8 mouse cellular contexts compared by ENCODE assay signal in genomic region chr1:172201967-172202880, GRCm38 (mm10). TPM values are rescaled to one million over a fixed set of nuclear protein-coding genes. Genes with fewer than 3 reads are reported as not detected.
DNase-seq lines count a peak whose midpoint lies in the region; ATAC-seq and TF ChIP-seq lines count a peak whose summit lies in the region.

No protein-coding gene starts in this region.

- H3K4me3 ChIP-seq in left cerebral cortex, adult 2 months: peak overlapping the region; percentile 33
- peak overlapping the region; percentile 15 for H3K4me3 ChIP-seq in forebrain, embryonic 16.5 days (replicated peaks; ENCODE audit: low read length)
- H3K4me3 ChIP-seq in midbrain, embryonic 10.5 days: peak overlapping the region; percentile 85

- H3K27me3 ChIP-seq in forebrain, embryonic 16.5 days (replicated peaks; ENCODE audit: control insufficient read depth, insufficient read depth, low read length): no peaks in the 10 kb centered on the region
- H3K27me3 ChIP-seq in midbrain, embryonic 10.5 days (ENCODE audit: low read depth, poor library complexity, severe bottlenecking): no peaks in the 10 kb centered on the region

- 5% methylated on average over 14 of the region's 14 CpGs for WGBS in forebrain, embryonic 16.5 days
- WGBS in midbrain, embryonic 10.5 days: 7% methylated on average over 14 of the region's 14 CpGs

- no peak for DNase-seq in left cerebral cortex, adult 2 months (ENCODE audit: extremely low spot score in 1 of 2, low spot score in 2 of 2)
- DNase-seq in left cerebral cortex, adult 9 months (ENCODE audit: low spot score in 2 of 2): no peak
- peak; percentile 93 for DNase-seq in cerebellum, adult 9-11 months
- peak; percentile 81 for DNase-seq in midbrain, embryonic 10.5 days (ENCODE audit: low spot score)
- DNase-seq in thymus, postnatal 0 days (ENCODE audit: low spot score): no peak
- no peak for DNase-seq in gastrocnemius, postnatal 25 days

- peaks cover 3% of the 10 kb centered on the region; the same call in 1 of the 2 replicates for H3K36me3 ChIP-seq in forebrain, embryonic 16.5 days (ENCODE audit: control insufficient read depth, insufficient read depth)
- peaks cover 46% of the 10 kb centered on the region for H3K36me3 ChIP-seq in midbrain, embryonic 10.5 days

- no peak for TF ChIP-seq CTCF in left cerebral cortex, adult 2 months (IDR thresholded peaks at IDR 0.05)

- H3K27ac ChIP-seq in left cerebral cortex, adult 2 months: peak overlapping the region; percentile 91
- H3K27ac ChIP-seq in forebrain, embryonic 16.5 days (ENCODE audit: low read length): peak overlapping the region; percentile 99
- peak overlapping the region; percentile 96 for H3K27ac ChIP-seq in midbrain, embryonic 10.5 days (replicated peaks)

- peaks cover 65% of the 10 kb centered on the region for H3K4me1 ChIP-seq in forebrain, embryonic 16.5 days (replicated peaks; ENCODE audit: control insufficient read depth, insufficient read depth, low read length)
- peaks cover 75% of the 10 kb centered on the region for H3K4me1 ChIP-seq in midbrain, embryonic 10.5 days

- ATAC-seq in forebrain, embryonic 16.5 days: no peak
- no peak for ATAC-seq in erythroblast, adult 5-6 weeks (replicated peaks; ENCODE audit: low FRiP score, poor library complexity, severe bottlenecking)

- peak overlapping the region; percentile 46 for H3K9ac ChIP-seq in forebrain, embryonic 16.5 days (replicated peaks; ENCODE audit: low read depth, low read length)

- no peaks in the 10 kb centered on the region for H3K9me3 ChIP-seq in forebrain, embryonic 16.5 days (ENCODE audit: control insufficient read depth, low read length)
- no peaks in the 10 kb centered on the region for H3K9me3 ChIP-seq in midbrain, embryonic 10.5 days (replicated peaks)

- intact Hi-C loops in left cerebral cortex, adult 2 months (cut with DNase I): no loop called here

- peak overlapping the region; percentile 95 for H3K4me2 ChIP-seq in forebrain, embryonic 16.5 days (ENCODE audit: low read length)

RNA-seq across cellular contexts. Expression of gene Pea15a, which starts 4.4 kb away (rescaled TPM):
- 100 to 1,000 TPM; 387 to 422 TPM for total RNA-seq in left cerebral cortex, adult 2 months (2021)
- polyA plus RNA-seq in forebrain, embryonic 16.5 days (2015; fragmentation: Nextera tagmentation; extraction: Ambion mirVana): 472 and 511 TPM in 2 replicates
- 340 and 410 TPM in 2 replicates for polyA plus RNA-seq in midbrain, embryonic 10.5 days (2016; fragmentation: Nextera tagmentation; extraction: Ambion mirVana)
- 31.1 and 32.8 TPM in 2 replicates for polyA plus RNA-seq in thymus, postnatal 0 days (2015; fragmentation: Nextera tagmentation; extraction: Ambion mirVana)
- total RNA-seq in gastrocnemius, postnatal 25 days (2021): 10 to 100 TPM; 32.6 to 33.3 TPM
- 2.5 and 3.1 TPM in 2 replicates for total RNA-seq in erythroblast, adult 5-6 weeks (2015; ENCODE audit: low replicate concordance)
- total RNA-seq in erythroblast, adult 5-6 weeks (2017; ENCODE audit: low replicate concordance): 2.6 and 5.4 TPM in 2 replicates

RNA-seq across cellular contexts. Expression of gene Casq1, which starts 17.4 kb away (rescaled TPM):
- total RNA-seq in left cerebral cortex, adult 2 months (2021): under 1 TPM in 1 of 2 experiments, not detected in 1; 0.48 TPM
- polyA plus RNA-seq in forebrain, embryonic 16.5 days (2015; fragmentation: Nextera tagmentation; extraction: Ambion mirVana): 4.7 and 7.2 TPM in 2 replicates
- 1.3 and 1.8 TPM in 2 replicates for polyA plus RNA-seq in midbrain, embryonic 10.5 days (2016; fragmentation: Nextera tagmentation; extraction: Ambion mirVana)
- 1.4 and 2.0 TPM in 2 replicates for polyA plus RNA-seq in thymus, postnatal 0 days (2015; fragmentation: Nextera tagmentation; extraction: Ambion mirVana)
- 1,000 to 10,000 TPM; 5,450 to 5,866 TPM for total RNA-seq in gastrocnemius, postnatal 25 days (2021)
- not detected in 2 replicates for total RNA-seq in erythroblast, adult 5-6 weeks (2015; ENCODE audit: low replicate concordance)
- total RNA-seq in erythroblast, adult 5-6 weeks (2017; ENCODE audit: low replicate concordance): not detected in 2 replicates

RNA-seq across cellular contexts. Expression of gene Dcaf8, which starts 54.3 kb away (rescaled TPM):
- 100 to 1,000 TPM; 115 to 121 TPM for total RNA-seq in left cerebral cortex, adult 2 months (2021)
- 106 and 107 TPM in 2 replicates for polyA plus RNA-seq in forebrain, embryonic 16.5 days (2015; fragmentation: Nextera tagmentation; extraction: Ambion mirVana)
- 124 and 138 TPM in 2 replicates for polyA plus RNA-seq in midbrain, embryonic 10.5 days (2016; fragmentation: Nextera tagmentation; extraction: Ambion mirVana)
- polyA plus RNA-seq in thymus, postnatal 0 days (2015; fragmentation: Nextera tagmentation; extraction: Ambion mirVana): 93.2 and 103 TPM in 2 replicates
- 100 to 1,000 TPM; 131 to 159 TPM for total RNA-seq in gastrocnemius, postnatal 25 days (2021)
- 226 and 232 TPM in 2 replicates for total RNA-seq in erythroblast, adult 5-6 weeks (2015; ENCODE audit: low replicate concordance)
- 600 and 738 TPM in 2 replicates for total RNA-seq in erythroblast, adult 5-6 weeks (2017; ENCODE audit: low replicate concordance)

RNA-seq across cellular contexts. Expression of gene Atp1a4, which starts 56.0 kb away (rescaled TPM):
- not detected for total RNA-seq in left cerebral cortex, adult 2 months (2021)
- polyA plus RNA-seq in forebrain, embryonic 16.5 days (2015; fragmentation: Nextera tagmentation; extraction: Ambion mirVana): 0.11 TPM in 1 of 2 replicates, not detected in the other
- polyA plus RNA-seq in midbrain, embryonic 10.5 days (2016; fragmentation: Nextera tagmentation; extraction: Ambion mirVana): not detected in 2 replicates
- polyA plus RNA-seq in thymus, postnatal 0 days (2015; fragmentation: Nextera tagmentation; extraction: Ambion mirVana): not detected in 2 replicates
- total RNA-seq in gastrocnemius, postnatal 25 days (2021): under 1 TPM; 0.59 to 0.88 TPM
- not detected in 2 replicates for total RNA-seq in erythroblast, adult 5-6 weeks (2015; ENCODE audit: low replicate concordance)
- not detected in 2 replicates for total RNA-seq in erythroblast, adult 5-6 weeks (2017; ENCODE audit: low replicate concordance)

RNA-seq across cellular contexts. Expression of gene Igsf8, which starts 59.2 kb away (rescaled TPM):
- 100 to 1,000 TPM; 257 to 260 TPM for total RNA-seq in left cerebral cortex, adult 2 months (2021)
- polyA plus RNA-seq in forebrain, embryonic 16.5 days (2015; fragmentation: Nextera tagmentation; extraction: Ambion mirVana): 136 and 152 TPM in 2 replicates
- polyA plus RNA-seq in midbrain, embryonic 10.5 days (2016; fragmentation: Nextera tagmentation; extraction: Ambion mirVana): 50.2 and 62.4 TPM in 2 replicates
- 24.2 and 28.4 TPM in 2 replicates for polyA plus RNA-seq in thymus, postnatal 0 days (2015; fragmentation: Nextera tagmentation; extraction: Ambion mirVana)
- 10 to 100 TPM in 1 of 2 experiments, 1 to 10 TPM in 1; 9.2 to 10.7 TPM for total RNA-seq in gastrocnemius, postnatal 25 days (2021)
- 1.3 and 6.7 TPM in 2 replicates for total RNA-seq in erythroblast, adult 5-6 weeks (2015; ENCODE audit: low replicate concordance)
- 2.0 and 3.1 TPM in 2 replicates for total RNA-seq in erythroblast, adult 5-6 weeks (2017; ENCODE audit: low replicate concordance)

Comparison
In these comparisons a context has a peak if more than half of its experiments do, and no peak if none do; other contexts are left out.
1. DNase-seq: peak in cerebellum, adult 9-11 months (single experiment) and midbrain, embryonic 10.5 days (single experiment); none in left cerebral cortex, adult 2 months (0 of 2), left cerebral cortex, adult 9 months (0 of 2), thymus, postnatal 0 days (single experiment) and gastrocnemius, postnatal 25 days (single experiment).
2. H3K4me3 ChIP-seq: peak in every context shown above with its lines; median percentile 85 in midbrain, embryonic 10.5 days; 33 in left cerebral cortex, adult 2 months; 15 in forebrain, embryonic 16.5 days.
3. RNA of gene Pea15a, which starts 4.4 kb away (total RNA-seq): 387 to 422 TPM in left cerebral cortex, adult 2 months; 32.6 to 33.3 TPM in gastrocnemius, postnatal 25 days and 2.5 to 5.4 TPM in erythroblast, adult 5-6 weeks; every median in the first group is over 10 times any median in the second.
4. RNA of gene Casq1, which starts 17.4 kb away (total RNA-seq): 5,450 to 5,866 TPM in gastrocnemius, postnatal 25 days; 0.48 TPM in left cerebral cortex, adult 2 months and not detected in erythroblast, adult 5-6 weeks; every median in the first group is over 1,000 times any median in the second.
5. Peak in every context shown above with its lines, with median percentiles within 50 percentile points of each other: H3K27ac ChIP-seq.